Mouse (Mus musculus) urinary bladder, adult 18-20 months (tissue): ENCODE results near the gene Hist2h4.
"Not testable (repeated sequence)": the region's sequence is repeated elsewhere in the genome, so short reads cannot be mapped to it uniquely, and the experiment has no call there.

ENCODE experiments used
- DNase-seq, 2 experiments: peaks; one replicate each; pipeline ENCODE4 v3.0.0; 2022; ENCODE audit warnings: low spot score in 2 of 2, mixed read lengths in 2 of 2

Gene Hist2h4

DNA sequence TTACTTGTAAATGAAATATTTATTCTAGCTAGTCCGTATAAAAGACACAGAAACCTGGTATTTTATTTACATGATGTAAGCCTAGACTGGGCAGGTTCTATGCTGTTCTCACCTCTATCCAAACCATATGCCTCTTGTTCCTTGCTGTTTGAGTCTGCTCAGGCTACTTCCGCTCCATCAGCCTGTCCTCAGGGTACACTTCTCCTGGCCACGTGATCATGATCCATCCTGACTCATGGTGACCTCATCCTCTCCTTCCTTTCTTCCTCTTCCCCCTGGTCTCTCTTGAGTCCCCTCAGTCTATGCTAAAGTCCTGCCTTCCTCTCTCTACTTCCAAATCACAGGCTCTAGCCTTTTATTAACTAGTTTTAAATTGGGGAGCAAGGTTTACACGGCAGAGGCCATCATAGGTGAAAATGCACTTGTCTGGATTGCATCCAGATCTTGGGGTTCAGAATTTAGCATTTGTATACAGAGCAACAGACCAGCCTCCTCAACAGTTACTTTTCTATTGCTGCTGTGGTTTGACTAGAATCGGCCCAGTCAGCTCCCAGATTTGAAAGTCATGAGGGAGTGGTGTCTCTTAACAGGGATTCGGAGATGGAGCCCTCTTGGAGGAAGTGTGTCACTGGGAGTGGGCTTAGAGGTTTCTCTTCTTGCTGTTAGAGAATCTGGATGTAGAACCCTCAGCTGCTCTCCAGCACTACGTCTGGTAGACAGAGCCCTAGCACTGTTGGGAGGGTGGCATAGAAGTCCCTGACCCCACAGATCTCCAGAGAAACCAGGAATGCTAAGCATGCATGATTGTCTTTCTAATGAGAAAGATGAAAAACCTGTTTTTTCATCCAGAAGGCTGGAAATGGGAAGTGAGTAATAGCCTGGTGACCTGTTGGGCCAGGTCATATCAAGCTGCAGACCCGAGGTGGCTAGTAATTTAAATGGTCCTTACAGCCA lies 36.1 kb downstream of the Hist2h4 start:
- DNase-seq = no peak

DNA sequence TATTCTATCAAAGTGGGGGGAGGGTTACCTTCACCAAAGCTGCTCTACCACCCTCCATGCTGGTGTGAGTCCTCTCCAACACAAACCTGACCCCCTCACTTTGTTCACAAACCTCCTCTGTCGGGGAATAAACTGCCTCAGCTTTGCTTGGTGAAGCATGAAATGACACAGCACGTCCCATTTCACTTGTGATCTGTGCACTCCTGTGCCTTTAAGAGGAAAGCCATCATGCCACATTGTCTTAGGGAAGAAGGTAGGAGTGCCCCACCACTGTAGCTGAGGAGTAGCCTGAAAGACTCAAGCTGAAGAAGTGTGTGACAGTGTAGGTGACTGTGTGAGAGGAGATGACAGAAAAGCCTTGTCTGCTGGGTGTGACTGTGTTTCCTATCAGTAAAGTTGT lies 37.7 kb downstream of the Hist2h4 start:
- no peak for DNase-seq

GRCm38 (mm10) chr3:96222774-96223173 lies 40.3 kb downstream of the Hist2h4 start:
- DNase-seq = no peak

DNA sequence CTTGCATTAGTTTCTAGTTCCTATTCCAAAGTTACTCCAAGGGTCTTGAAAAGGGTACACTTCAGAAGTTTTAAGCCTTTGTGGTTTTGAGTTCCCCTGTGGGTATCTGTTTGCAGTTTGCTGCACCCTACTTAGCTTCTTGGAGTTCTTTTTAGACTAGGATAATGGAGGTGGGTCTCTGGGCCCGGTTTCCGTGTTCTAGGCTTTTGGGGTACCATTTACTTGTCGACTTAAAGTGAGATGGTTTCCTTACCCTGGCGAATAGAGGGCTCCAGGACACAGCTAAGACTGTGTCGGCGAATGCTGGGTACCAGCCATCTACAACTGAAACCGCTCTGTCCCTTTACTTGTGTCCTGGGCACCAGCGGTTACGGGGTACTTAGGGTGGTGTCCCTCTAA lies 41.5 kb downstream of the Hist2h4 start:
- DNase-seq = no peak

- DNase-seq = peak; percentile 76 to 84
Measured at GRCm38 (mm10) chr3:96220765-96221639, 42.1 kb downstream of the Hist2h4 start, which contains the start of the genes Hist2h2ac and Hist2h2be. TSS of gene Hist2h2ac (minus strand) at chr3:96220880. TSS of gene Hist2h2be (plus strand) at chr3:96221119.

- DNase-seq = not testable (repeated sequence)
Measured at GRCm38 (mm10) chr3:96220131-96220764, 42.9 kb downstream of the Hist2h4 start.

GRCm38 (mm10) chr3:96219661-96220130 lies 43.4 kb downstream of the Hist2h4 start, which contains the start of the genes Bola1 and Hist2h2ab:
TSS of gene Bola1 (minus strand) at chr3:96219709.
TSS of gene Hist2h2ab (plus strand) at chr3:96219865.
- peak; percentile 59 to 87 for DNase-seq

- DNase-seq = no peak
Measured at GRCm38 (mm10) chr3:96219191-96219641, 43.9 kb downstream of the Hist2h4 start.
